Mouse (Mus musculus) C2C12 (cell line): ENCODE results near the gene Clec10a.

Experiments used
- CTCF ChIP-seq: IDR thresholded peaks from one replicate; pipeline ENCODE4 v1.5.1; 2011; ENCODE audit not compliant: control insufficient read depth, insufficient read depth, insufficient read length
- FOSL1 ChIP-seq: IDR thresholded peaks from one replicate; pipeline ENCODE4 v1.8.0; 2011; ENCODE audit warnings: mild to moderate bottlenecking, low read length; ENCODE audit not compliant: poor library complexity, insufficient read depth, severe bottlenecking
- MAX ChIP-seq: IDR thresholded peaks from one replicate; pipeline ENCODE4 v1.6.1; 2011; ENCODE audit warnings: mild to moderate bottlenecking, control low read depth
- MYOD1 ChIP-seq: IDR thresholded peaks from one replicate; pipeline ENCODE4 v1.6.1; 2011; ENCODE audit warnings: low read depth; ENCODE audit not compliant: control insufficient read depth, insufficient read length
- USF1 ChIP-seq: IDR thresholded peaks from one replicate; pipeline ENCODE4 v1.6.1; 2011; ENCODE audit warnings: low read depth, mild to moderate bottlenecking, control low read depth, moderate library complexity

GRCm38 (mm10) chr11:70218741-70219470, 62.9 kb downstream of the Clec10a start:
- TF ChIP-seq CTCF (no peak), MAX (no peak), FOSL1 (no peak), MYOD1 (no peak), USF1 (no peak)
